Mouse (Mus musculus): Measurements from ENCODE around the gene Vps45. TPM values are rescaled to one million over a fixed set of nuclear protein-coding genes. Genes with fewer than 3 reads are reported as not detected.
"Not testable (repeated sequence)": the region's sequence is repeated elsewhere in the genome, so short reads cannot be mapped to it uniquely, and the experiment has no call there.

Vps45 gene
- total RNA-seq, 2 experiments from 2014 or later: 42.2 to 45.0 TPM

DNA sequence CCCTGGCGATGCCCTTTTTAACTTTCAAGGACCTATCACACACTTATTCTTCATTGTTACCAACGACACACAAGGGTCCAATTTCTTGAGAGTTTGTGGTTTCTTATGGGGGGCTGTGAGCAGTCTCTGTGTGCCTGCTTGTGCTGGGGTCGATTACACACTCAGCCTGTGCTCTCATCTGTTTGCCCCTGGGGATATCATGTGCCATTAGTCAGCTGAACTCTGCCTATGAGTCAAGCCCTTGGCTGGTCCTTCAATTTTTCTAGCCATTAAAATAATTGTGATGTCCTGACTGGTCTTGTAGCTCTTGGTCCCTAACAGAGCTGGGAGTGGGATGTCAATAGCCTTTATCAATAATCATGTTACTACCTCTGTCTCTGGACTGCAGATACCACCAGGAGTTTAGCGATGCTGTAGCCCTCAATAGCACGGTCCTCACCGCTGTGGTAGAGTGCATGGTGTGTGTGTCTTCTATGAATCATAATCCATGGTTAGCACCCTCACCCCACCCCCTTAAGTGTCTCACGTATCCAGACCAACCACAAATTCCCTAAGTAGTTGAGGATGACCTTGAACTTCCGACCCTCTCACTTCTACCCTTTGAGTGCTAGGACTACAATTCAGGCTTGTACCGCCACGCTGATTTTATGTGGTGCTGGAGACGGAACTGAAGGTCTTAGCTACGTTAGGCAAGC, 77.8 kb downstream of the Vps45 start:
- DNase-seq (ENCODE audit: extremely low spot score in 1 of 2, low spot score in 1 of 2): no peak

DNA sequence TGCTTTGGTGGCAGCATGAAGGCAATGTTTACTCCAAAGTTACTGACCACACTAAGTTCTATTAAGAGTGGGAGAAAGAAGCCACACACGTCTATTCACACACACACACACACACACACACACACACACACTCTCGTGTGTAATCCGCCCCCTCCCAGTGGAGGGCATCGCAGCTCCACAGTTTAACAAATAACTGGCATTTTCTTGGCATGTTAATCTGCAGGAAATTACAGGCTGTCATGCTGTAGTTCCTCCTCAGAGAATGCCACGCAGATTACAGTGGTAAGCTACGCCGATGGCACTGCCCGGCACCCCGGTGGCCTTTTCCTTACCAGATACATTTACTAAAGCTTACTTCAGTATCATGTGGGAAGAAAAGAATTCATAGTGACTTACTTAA, 80.0 kb downstream of the Vps45 start:
- DNase-seq (ENCODE audit: extremely low spot score in 1 of 2, low spot score in 1 of 2): no peak

DNA sequence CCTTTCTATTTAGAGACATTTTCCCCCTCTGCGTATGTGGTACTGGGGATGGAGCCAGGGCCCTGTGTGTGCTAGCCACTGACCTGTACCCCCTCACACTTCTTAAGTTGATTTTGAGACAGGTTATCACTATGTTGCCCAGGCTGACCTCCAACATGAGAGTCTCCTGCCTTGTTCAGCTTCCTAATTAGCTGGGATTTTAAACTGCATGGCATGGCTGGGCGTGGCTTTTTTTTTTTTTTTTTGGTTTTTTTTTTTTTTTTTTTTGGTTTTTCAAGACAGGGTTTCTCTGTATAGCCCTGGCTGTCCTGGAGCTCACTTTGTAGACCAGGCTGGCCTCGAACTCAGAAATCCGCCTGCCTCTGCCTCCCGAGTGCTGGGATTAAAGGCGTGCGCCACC, 80.7 kb downstream of the Vps45 start:
- DNase-seq (ENCODE audit: extremely low spot score in 1 of 2, low spot score in 1 of 2): not testable (repeated sequence)

- DNase-seq (ENCODE audit: extremely low spot score in 1 of 2, low spot score in 1 of 2): no peak
These were observed 81.2 kb downstream of the Vps45 start for GRCm38 (mm10) chr3:95977079-95977478.

GRCm38 (mm10) chr3:95972873-95973634, 85.2 kb downstream of the Vps45 start:
- DNase-seq (ENCODE audit: extremely low spot score in 1 of 2, low spot score in 1 of 2): no peak

GRCm38 (mm10) chr3:95972251-95972872, 85.9 kb downstream of the Vps45 start:
- no peak for DNase-seq (ENCODE audit: extremely low spot score in 1 of 2, low spot score in 1 of 2)

GRCm38 (mm10) chr3:95970661-95971060, 87.6 kb downstream of the Vps45 start:
- not testable (repeated sequence) for DNase-seq (ENCODE audit: extremely low spot score in 1 of 2, low spot score in 1 of 2)

GRCm38 (mm10) chr3:95969277-95969676, 89.0 kb downstream of the Vps45 start:
- DNase-seq (ENCODE audit: extremely low spot score in 1 of 2, low spot score in 1 of 2): no peak

DNA sequence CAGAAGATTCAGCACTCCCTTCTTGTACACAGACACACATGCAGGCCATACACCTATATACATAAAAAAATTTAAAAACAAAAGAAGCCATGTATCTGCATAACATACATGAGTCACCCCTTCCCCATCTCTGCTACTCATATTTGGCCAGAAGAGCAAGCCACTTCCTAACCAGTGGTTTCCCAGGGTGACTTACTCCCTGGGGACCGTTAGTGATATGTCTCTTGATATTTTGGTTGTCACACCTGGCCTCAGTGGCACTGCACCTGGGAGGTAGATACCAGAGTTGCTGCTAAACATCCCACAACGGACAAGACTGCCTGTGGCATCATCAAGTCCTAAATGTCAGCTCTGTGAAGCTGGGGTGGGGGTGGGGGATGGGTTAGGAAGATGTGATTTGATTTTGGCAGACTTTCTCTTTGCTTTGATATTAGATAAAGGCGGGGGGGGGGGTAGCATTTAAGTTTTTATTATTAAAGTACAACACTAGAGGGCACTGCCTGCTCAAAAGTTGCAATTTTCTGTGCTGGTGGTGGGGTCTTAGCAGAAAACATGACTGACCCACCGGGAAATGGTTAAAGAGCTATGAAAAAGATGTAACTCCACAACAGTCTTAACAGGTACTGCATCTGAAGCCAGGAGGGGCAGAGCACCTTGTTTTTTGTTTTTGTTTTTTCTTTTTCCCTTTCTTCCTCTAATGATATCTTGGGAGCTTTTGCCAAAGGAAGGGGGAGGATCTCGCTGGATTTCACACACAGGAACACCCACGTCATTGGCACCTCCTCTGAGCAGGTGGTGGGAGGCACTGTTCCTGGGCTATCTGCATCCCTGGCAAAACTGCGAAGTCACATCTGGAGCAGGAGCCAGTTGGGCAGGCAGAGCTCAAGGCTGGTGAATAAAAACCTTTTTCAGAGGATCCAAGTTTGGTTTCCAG, 92.5 kb downstream of the Vps45 start:
- DNase-seq (ENCODE audit: extremely low spot score in 1 of 2, low spot score in 1 of 2): no peak

DNA sequence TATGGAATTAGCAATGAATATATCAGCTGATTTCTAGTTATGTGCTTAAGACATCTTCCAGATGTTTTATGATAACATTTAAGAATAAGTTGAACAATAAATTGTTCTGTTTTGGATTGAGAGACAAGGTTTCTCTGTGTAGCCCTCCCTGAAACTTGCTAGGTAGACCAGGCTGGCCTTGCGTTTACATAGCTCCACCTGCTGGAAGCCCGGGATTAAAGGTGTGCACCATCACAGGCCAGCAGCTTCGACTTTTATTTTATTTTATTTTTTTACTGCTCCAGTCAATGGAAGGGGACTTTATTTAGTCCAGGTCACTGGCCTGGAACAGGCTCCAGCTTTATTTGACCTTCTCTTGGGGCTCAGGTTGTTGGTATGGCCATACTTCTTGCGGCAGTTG, 94.6 kb downstream of the Vps45 start:
- DNase-seq (ENCODE audit: extremely low spot score in 1 of 2, low spot score in 1 of 2): peak in 1 of 2 experiments; percentile 41

- no peak for DNase-seq (ENCODE audit: extremely low spot score in 1 of 2, low spot score in 1 of 2)
These were observed 95.0 kb downstream of the Vps45 start for GRCm38 (mm10) chr3:95963230-95963629.

DNA sequence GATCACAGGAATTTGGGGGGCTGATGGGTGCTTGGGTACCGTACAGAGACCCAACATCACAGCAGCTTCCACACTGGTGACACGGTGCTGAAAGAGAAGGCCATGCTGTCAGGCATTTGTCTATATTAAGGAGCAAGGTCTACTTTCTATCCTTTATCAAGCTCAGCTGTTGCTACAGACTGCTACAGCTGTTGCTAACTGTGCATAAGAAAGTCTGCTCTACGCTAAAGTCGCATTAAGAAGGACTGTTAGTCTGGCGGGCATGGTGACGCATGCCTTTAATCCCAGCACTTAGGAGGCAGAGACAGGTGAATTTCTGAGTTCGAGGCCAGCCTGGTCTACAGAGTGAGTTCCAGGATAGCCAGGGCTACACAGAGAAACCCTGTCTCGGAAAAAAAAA, 96.1 kb downstream of the Vps45 start:
- not testable (repeated sequence) for DNase-seq (ENCODE audit: extremely low spot score in 1 of 2, low spot score in 1 of 2)

GRCm38 (mm10) chr3:95959807-95960206, 98.5 kb downstream of the Vps45 start:
- DNase-seq (ENCODE audit: extremely low spot score in 1 of 2, low spot score in 1 of 2): no peak

GRCm38 (mm10) chr3:95959082-95959481, 99.2 kb downstream of the Vps45 start:
- DNase-seq (ENCODE audit: extremely low spot score in 1 of 2, low spot score in 1 of 2): no peak

DNA sequence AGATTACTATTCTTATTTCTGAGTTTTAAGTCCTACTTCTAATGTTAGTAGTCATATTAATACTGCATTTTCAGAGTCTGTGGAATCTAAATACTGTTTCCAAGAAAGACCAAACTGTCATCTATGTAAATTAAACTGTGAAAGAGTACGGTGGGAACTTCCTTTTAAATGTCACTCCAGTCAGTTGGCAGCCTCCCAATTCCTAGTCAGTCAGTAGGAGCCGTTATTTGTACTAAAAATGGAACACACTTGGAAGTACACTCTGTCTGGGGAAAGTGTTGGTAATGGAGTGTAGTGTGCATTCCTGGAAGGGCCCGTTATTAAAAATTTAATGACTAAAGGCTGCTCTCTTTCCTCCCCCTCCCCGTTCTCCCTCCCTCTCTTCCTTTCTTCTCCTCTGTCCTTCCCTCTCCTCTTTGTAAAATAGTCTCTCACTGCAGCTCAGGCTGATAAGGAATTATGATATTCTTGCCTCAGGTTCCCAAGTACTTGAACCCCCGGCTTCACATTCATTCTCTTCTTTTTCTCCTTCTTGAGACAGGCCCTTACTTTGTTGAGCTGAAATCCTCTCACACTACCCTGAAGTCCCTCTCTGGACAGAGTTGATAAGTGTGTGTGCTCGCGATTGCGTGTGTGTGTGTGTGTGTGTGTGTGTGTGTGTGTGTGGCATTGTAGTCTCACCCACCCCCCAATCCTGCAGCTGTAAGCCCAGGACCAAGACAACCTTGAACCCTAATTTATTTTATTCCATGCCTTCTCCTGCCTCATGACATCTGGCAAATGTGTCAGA, 100.7 kb downstream of the Vps45 start:
- DNase-seq (ENCODE audit: extremely low spot score in 1 of 2, low spot score in 1 of 2): peak in 1 of 2 experiments; percentile 36

DNA sequence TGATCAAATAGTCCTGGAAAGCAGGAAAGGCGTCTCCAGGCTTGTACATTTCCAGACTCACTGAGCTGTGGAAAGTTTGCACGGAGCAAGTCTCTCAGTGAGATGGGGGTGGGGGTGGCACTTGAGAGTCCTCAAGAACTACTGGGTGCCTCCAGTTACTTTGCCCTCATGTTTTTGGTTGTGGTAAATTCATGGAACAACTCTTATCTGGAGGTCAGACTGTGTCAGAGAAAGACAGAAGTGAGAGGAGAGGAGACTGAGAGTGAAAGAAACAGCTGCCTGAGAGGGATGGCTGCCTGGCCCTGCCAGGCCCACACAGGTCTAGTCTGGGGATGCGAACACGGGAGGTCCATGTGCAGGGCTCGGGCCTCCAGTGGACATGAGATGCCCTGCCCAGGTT, 102.9 kb downstream of the Vps45 start:
- no peak for DNase-seq (ENCODE audit: extremely low spot score in 1 of 2, low spot score in 1 of 2)

DNA sequence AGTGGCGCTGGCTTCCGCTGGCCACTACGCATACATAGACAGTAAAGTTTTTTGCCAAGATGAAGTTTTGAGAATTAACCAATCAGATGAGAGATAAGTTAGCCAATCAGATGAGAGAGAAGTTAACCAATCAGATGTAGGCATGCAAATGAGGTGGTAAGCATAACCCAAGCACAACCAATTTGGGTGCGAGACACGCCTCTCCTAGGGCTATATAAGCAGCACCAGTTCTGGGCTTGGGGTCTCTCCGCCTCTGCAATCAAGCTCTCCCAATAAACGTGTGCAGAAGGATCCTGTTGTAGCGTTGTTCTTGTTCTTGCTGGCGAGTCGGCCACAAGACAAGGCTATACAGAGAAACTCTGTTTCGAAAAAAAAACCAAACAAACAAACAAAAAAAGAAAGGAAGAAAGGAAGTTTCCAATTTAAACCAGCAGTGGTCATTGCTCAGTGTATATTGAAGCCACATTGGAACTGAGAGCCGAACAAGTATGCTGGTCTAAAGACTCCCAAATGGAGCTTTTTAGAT, 103.6 kb downstream of the Vps45 start:
- not testable (repeated sequence) for DNase-seq (ENCODE audit: extremely low spot score in 1 of 2, low spot score in 1 of 2)

GRCm38 (mm10) chr3:95953522-95953921, 104.7 kb downstream of the Vps45 start:
- DNase-seq (ENCODE audit: extremely low spot score in 1 of 2, low spot score in 1 of 2): no peak

- no peak for DNase-seq (ENCODE audit: extremely low spot score in 1 of 2, low spot score in 1 of 2)
These were observed 105.2 kb downstream of the Vps45 start for GRCm38 (mm10) chr3:95953023-95953422.
